Mouse (Mus musculus): ENCODE measurements around the gene Apol7a. TPM values are rescaled to one million over a fixed set of nuclear protein-coding genes. Genes with fewer than 3 reads are reported as not detected.

The Apol7a gene
- polyA plus RNA-seq, 1 experiment from 2014 or later = 0.10 TPM

- H3K4me2 ChIP-seq = no peak overlapping the region
- peaks cover 36% of the 10 kb centered on the region for H3K27me3 ChIP-seq (replicated peaks)
- 56% methylated on average over 6 of the region's 6 CpGs for WGBS (ENCODE audit: insufficient replicate concordance)
- H3K27ac ChIP-seq = no peak overlapping the region
- no peaks in the 10 kb centered on the region for H3K36me3 ChIP-seq
- no peak overlapping the region for H3K4me3 ChIP-seq
- ATAC-seq = no peak
- no peak overlapping the region for H3K9ac ChIP-seq
- H3K4me1 ChIP-seq = peaks cover 35% of the 10 kb centered on the region
- H3K9me3 ChIP-seq (replicated peaks) = no peaks in the 10 kb centered on the region
Observed at GRCm38 (mm10) chr15:77342005-77342404, 56.9 kb downstream of the Apol7a start.

DNA sequence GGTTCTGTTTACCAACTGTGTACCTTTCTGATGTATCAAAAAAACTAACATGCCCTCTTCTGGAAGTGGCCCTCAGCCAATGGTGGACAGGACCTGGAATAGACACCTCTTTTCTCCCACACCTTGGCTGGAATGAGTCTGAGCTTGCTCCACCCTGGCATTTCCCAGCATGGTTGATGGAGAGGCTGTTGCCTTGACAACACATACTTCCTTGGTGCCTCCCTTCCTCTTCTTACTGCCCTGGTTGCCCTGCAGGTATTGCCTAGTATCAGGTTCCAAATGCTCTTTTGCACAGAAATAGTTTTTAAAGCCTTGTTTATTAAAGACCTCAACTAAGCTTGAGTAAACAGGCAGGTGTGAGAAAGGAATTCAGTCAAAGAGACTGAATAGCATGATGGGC is 58.3 kb downstream of the Apol7a start:
- H3K27me3 ChIP-seq (replicated peaks) = peaks cover 36% of the 10 kb centered on the region
- no peaks in the 10 kb centered on the region for H3K36me3 ChIP-seq
- H3K4me2 ChIP-seq = no peak overlapping the region
- no peak overlapping the region for H3K27ac ChIP-seq
- H3K4me1 ChIP-seq = peaks cover 47% of the 10 kb centered on the region
- no peaks in the 10 kb centered on the region for H3K9me3 ChIP-seq (replicated peaks)
- ATAC-seq = no peak
- H3K9ac ChIP-seq = no peak overlapping the region
- no peak overlapping the region for H3K4me3 ChIP-seq

GRCm38 (mm10) chr15:77338924-77339429 is 59.9 kb downstream of the Apol7a start:
- ATAC-seq = no peak
- 42% methylated on average over 8 of the region's 8 CpGs for WGBS (ENCODE audit: insufficient replicate concordance)
- peaks cover 35% of the 10 kb centered on the region for H3K4me1 ChIP-seq
- H3K27ac ChIP-seq = peak overlapping the region; percentile 30; the same call in 1 of the 2 replicates
- peaks cover 28% of the 10 kb centered on the region for H3K27me3 ChIP-seq (replicated peaks)
- H3K4me2 ChIP-seq = no peak overlapping the region
- no peak overlapping the region for H3K4me3 ChIP-seq
- H3K9me3 ChIP-seq (replicated peaks) = no peaks in the 10 kb centered on the region
- H3K36me3 ChIP-seq = no peaks in the 10 kb centered on the region
- no peak overlapping the region for H3K9ac ChIP-seq

DNA sequence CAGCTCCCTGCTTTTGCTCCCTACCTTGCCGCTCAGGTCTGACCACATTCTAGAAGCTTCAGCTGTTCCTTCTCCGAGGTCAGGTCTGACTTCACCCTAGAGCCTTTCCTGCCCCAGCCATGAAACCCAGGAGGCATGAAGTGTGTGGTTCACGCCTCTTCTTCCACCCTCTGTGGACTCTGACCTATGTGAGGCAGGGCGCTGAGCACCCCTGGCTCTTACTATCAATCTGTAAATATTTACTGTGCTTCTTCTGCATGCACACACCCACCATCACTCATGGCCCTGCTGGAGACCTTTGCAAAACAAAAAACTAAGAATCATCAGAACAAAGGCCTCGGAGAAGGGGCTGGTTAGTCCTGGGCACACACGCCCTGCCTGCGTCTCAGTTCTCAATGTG is 60.5 kb downstream of the Apol7a start:
- ATAC-seq = peak; percentile 57; the same call in 1 of the 2 replicates
- peak overlapping the region; percentile 48; the same call in 1 of the 2 replicates for H3K27ac ChIP-seq
- peak overlapping the region; percentile 8; the same call in 1 of the 2 replicates for H3K4me2 ChIP-seq

More for the DNA sequence above, 60.5 kb downstream of the Apol7a start:
- Histone ChIP-seq H3K9me3 (replicated peaks) (no peaks in the 10 kb centered on the region), H3K9ac (no peak overlapping the region), H3K27me3 (replicated peaks) (peaks cover 23% of the 10 kb centered on the region), H3K36me3 (no peaks in the 10 kb centered on the region), H3K4me1 (peaks cover 30% of the 10 kb centered on the region), H3K4me3 (no peak overlapping the region)
- 49% methylated on average over 7 of the region's 7 CpGs for WGBS (ENCODE audit: insufficient replicate concordance)

Other genes with a start within 250 kb of the Apol7a start
- gene Rbfox2, start 92.1 kb downstream of the Apol7a start, polyA plus RNA-seq (2016; fragmentation: Nextera tagmentation; extraction: Ambion mirVana) = 13.0 and 13.1 TPM in 2 replicates
- gene Apol9a, start 12.0 kb upstream of the Apol7a start, polyA plus RNA-seq (2016; fragmentation: Nextera tagmentation; extraction: Ambion mirVana) = not detected in 2 replicates
- not detected in 2 replicates for gene Apol7b, start 48.4 kb upstream of the Apol7a start, polyA plus RNA-seq (2016; fragmentation: Nextera tagmentation; extraction: Ambion mirVana)
- gene Apol10a, start 77.9 kb upstream of the Apol7a start, polyA plus RNA-seq (2016; fragmentation: Nextera tagmentation; extraction: Ambion mirVana) = 0.04 TPM in 1 of 2 replicates, not detected in the other
- gene Apol11a, start 109.2 kb upstream of the Apol7a start, polyA plus RNA-seq (2016; fragmentation: Nextera tagmentation; extraction: Ambion mirVana) = 0.19 and 0.42 TPM in 2 replicates
- not detected in 2 replicates for gene Apol7c, start 134.2 kb upstream of the Apol7a start, polyA plus RNA-seq (2016; fragmentation: Nextera tagmentation; extraction: Ambion mirVana)
- gene 1700025B11Rik, start 162.8 kb upstream of the Apol7a start, polyA plus RNA-seq (2016; fragmentation: Nextera tagmentation; extraction: Ambion mirVana) = not detected in 2 replicates
- gene Apol10b, start 197.0 kb upstream of the Apol7a start, polyA plus RNA-seq (2016; fragmentation: Nextera tagmentation; extraction: Ambion mirVana) = not detected in 2 replicates
- gene Gm36245, start 200.1 kb upstream of the Apol7a start, polyA plus RNA-seq (2016; fragmentation: Nextera tagmentation; extraction: Ambion mirVana) = not detected in 2 replicates
- 6.3 and 6.9 TPM in 2 replicates for gene Apol11b, start 244.2 kb upstream of the Apol7a start, polyA plus RNA-seq (2016; fragmentation: Nextera tagmentation; extraction: Ambion mirVana)

Data from liver, embryonic 12.5 days (tissue).